Mouse (Mus musculus): ENCODE data around the gene Krt28. TPM values are rescaled to one million over a fixed set of nuclear protein-coding genes. Genes with fewer than 3 reads are reported as not detected.

Gene Krt28
- polyA plus RNA-seq, 1 experiment from 2014 or later, result 0.45 TPM

Other genes starting within 250 kb of the Krt28 start
- gene Ccr7, start 219.8 kb downstream of the Krt28 start, polyA plus RNA-seq (2014; fragmentation: Nextera tagmentation; extraction: Ambion mirVana), result 0.31 TPM in 1 of 2 replicates, not detected in the other
- 203 and 209 TPM in 2 replicates for gene Smarce1, start 143.9 kb downstream of the Krt28 start, polyA plus RNA-seq (2014; fragmentation: Nextera tagmentation; extraction: Ambion mirVana)
- gene Krt222, start 130.8 kb downstream of the Krt28 start, polyA plus RNA-seq (2014; fragmentation: Nextera tagmentation; extraction: Ambion mirVana), result 0.29 and 0.59 TPM in 2 replicates
- not detected in 2 replicates for gene Krt24, start 89.6 kb downstream of the Krt28 start, polyA plus RNA-seq (2014; fragmentation: Nextera tagmentation; extraction: Ambion mirVana)
- gene Krt25, start 52.0 kb downstream of the Krt28 start, polyA plus RNA-seq (2014; fragmentation: Nextera tagmentation; extraction: Ambion mirVana), result not detected in 2 replicates
- not detected in 2 replicates for gene Krt26, start 36.9 kb downstream of the Krt28 start, polyA plus RNA-seq (2014; fragmentation: Nextera tagmentation; extraction: Ambion mirVana)
- not detected in 2 replicates for gene Krt27, start 23.8 kb downstream of the Krt28 start, polyA plus RNA-seq (2014; fragmentation: Nextera tagmentation; extraction: Ambion mirVana)
- 26.8 and 28.3 TPM in 2 replicates for gene Krt10, start 14.5 kb upstream of the Krt28 start, polyA plus RNA-seq (2014; fragmentation: Nextera tagmentation; extraction: Ambion mirVana)
- gene Krt12, start 47.4 kb upstream of the Krt28 start, polyA plus RNA-seq (2014; fragmentation: Nextera tagmentation; extraction: Ambion mirVana), result 0.09 TPM in 1 of 2 replicates, not detected in the other
- 0.51 and 0.59 TPM in 2 replicates for gene Krt20, start 63.2 kb upstream of the Krt28 start, polyA plus RNA-seq (2014; fragmentation: Nextera tagmentation; extraction: Ambion mirVana)
- not detected in 2 replicates for gene Krt23, start 118.2 kb upstream of the Krt28 start, polyA plus RNA-seq (2014; fragmentation: Nextera tagmentation; extraction: Ambion mirVana)
- not detected in 2 replicates for gene Krt39, start 146.4 kb upstream of the Krt28 start, polyA plus RNA-seq (2014; fragmentation: Nextera tagmentation; extraction: Ambion mirVana)
- not detected in 2 replicates for gene Krt40, start 168.3 kb upstream of the Krt28 start, polyA plus RNA-seq (2014; fragmentation: Nextera tagmentation; extraction: Ambion mirVana)
- not detected in 2 replicates for gene Krtap3-3, start 176.0 kb upstream of the Krt28 start, polyA plus RNA-seq (2014; fragmentation: Nextera tagmentation; extraction: Ambion mirVana)
- not detected in 2 replicates for gene Krtap3-2, start 181.9 kb upstream of the Krt28 start, polyA plus RNA-seq (2014; fragmentation: Nextera tagmentation; extraction: Ambion mirVana)
- not detected in 2 replicates for gene Gm11939, start 184.6 kb upstream of the Krt28 start, polyA plus RNA-seq (2014; fragmentation: Nextera tagmentation; extraction: Ambion mirVana)
- not detected in 2 replicates for gene Krtap3-1, start 191.7 kb upstream of the Krt28 start, polyA plus RNA-seq (2014; fragmentation: Nextera tagmentation; extraction: Ambion mirVana)
- not detected in 2 replicates for gene Krtap1-5, start 206.1 kb upstream of the Krt28 start, polyA plus RNA-seq (2014; fragmentation: Nextera tagmentation; extraction: Ambion mirVana)
- not detected in 2 replicates for gene Krtap1-4, start 208.8 kb upstream of the Krt28 start, polyA plus RNA-seq (2014; fragmentation: Nextera tagmentation; extraction: Ambion mirVana)
- gene Krtap1-3, start 216.4 kb upstream of the Krt28 start, polyA plus RNA-seq (2014; fragmentation: Nextera tagmentation; extraction: Ambion mirVana), result not detected in 2 replicates
- not detected in 2 replicates for gene Krtap9-3, start 223.2 kb upstream of the Krt28 start, polyA plus RNA-seq (2014; fragmentation: Nextera tagmentation; extraction: Ambion mirVana)
- gene Gm11938, start 228.4 kb upstream of the Krt28 start, polyA plus RNA-seq (2014; fragmentation: Nextera tagmentation; extraction: Ambion mirVana), result not detected in 2 replicates
- gene Gm11937, start 235.3 kb upstream of the Krt28 start, polyA plus RNA-seq (2014; fragmentation: Nextera tagmentation; extraction: Ambion mirVana), result not detected in 2 replicates
- not detected in 2 replicates for gene Krtap2-4, start 239.9 kb upstream of the Krt28 start, polyA plus RNA-seq (2014; fragmentation: Nextera tagmentation; extraction: Ambion mirVana)
- not detected in 2 replicates for gene Gm11562, start 245.5 kb upstream of the Krt28 start, polyA plus RNA-seq (2014; fragmentation: Nextera tagmentation; extraction: Ambion mirVana)